Mouse (Mus musculus): ENCODE data around the gene Alg12. TPM values are rescaled to one million over a fixed set of nuclear protein-coding genes. Genes with fewer than 3 reads are reported as not detected.

Alg12 gene
- polyA plus RNA-seq, 1 experiment from 2014 or later, result 20.5 TPM

DNA sequence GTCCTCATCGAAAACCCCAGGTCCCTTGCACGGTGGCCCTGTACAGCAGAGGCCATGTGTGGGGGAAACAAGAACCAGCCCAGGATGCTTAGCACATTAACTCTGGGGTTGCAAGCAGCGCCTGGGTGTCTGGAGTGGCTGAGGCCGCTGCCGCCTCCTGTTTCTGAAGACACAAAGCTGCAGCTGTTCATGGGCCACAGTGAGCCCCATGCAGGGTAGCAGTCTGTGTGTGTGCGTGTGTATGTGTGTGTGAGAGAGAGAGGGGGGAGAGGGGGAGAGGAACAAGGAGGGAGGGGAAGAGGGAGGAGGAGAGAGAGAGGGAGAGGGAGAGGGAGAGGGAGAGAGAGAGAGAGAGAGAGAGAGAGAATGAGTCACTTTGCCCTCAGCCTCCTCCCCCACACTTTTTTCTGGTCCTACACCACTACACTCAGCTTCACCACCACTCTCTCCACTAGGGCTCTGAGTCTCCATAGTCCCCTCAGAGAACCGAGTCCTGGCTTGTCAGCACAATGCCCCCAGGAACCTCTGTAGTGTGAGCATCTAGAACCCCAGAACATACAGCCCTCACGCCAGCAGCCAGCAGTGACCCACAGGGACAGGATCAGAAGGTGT, 24.5 kb upstream of the Alg12 start:
- no peak for TF ChIP-seq CTCF (IDR thresholded peaks at IDR 0.05)
- CTCF ChIA-PET, result interaction anchor here (1.2 kb wide), 1 partner anchor 14 kb away, joined by 3 read pairs; no protein-coding TSS in a partner anchor
- in situ Hi-C loops (cut with MboI; ENCODE audit: low pct_unique_long_range_greater_than_20kb), result no loop called here
- H3K27me3 ChIP-seq, result no peaks in the 10 kb centered on the region
- DNase-seq (ENCODE audit: low read depth, low spot score) (no peak), ATAC-seq (peak; percentile 20)
- POLR2A ChIA-PET, result no interaction called here

DNA sequence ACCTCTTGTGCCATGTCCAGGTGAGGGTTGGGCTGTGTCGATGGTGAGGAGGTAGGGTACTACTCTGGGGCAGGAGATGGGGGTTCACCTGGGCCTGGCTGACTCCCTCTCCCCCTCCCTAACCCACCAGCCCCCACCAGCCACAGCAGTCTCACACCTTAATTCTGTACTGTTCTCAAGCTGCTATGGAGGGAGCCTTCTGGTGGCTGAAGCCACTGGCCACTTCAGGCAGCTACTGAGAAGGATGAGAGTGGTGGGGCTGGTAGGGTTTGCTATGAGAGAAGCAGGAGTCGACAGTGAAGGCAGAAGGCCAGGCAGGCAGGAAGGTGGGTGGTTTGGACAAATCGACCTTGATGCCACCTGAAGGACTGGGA, 23.2 kb upstream of the Alg12 start:
- H3K27me3 ChIP-seq, result no peaks in the 10 kb centered on the region
- no peak for TF ChIP-seq CTCF (IDR thresholded peaks at IDR 0.05)
- CTCF ChIA-PET, result no interaction called here
- DNase-seq (ENCODE audit: low read depth, low spot score) (no peak), ATAC-seq (no peak)
- POLR2A ChIA-PET, result interaction anchor here (0.6 kb wide), 1 partner anchor 23 kb away, joined by 3 read pairs; no protein-coding TSS in a partner anchor
- in situ Hi-C loops (cut with MboI; ENCODE audit: low pct_unique_long_range_greater_than_20kb), result no loop called here

DNA sequence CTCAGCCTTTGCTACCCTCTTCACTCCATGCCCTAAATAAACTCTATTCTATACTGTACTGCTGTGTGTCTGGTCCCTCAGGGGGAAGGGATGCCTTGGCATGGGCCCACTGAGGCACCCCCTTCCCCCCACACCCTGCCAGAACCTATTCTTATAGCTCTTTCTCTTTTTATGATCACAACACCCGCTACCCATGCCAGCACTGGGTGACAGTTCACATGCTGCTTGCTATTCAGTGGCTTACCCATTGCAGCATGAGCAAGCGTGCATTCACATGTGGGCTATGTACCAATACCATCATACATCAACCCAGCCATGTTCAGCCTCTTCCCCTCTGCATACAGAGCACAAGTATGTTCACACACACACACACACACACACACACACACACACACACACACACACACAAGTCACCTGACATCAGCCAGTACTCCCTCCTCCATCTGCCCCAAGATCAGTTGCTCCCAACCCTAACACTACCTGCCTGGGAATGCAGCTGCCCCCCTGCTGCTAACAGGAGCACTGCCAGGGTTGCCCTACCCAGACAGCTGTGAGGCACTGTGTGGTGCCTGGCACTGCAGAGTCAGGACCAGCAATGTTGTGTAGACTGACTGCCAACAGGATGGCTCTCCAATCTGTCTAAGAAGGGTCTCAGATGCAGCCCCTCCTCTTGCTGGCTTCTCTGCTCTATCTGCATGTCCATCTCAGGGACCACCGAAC, 22.6 kb upstream of the Alg12 start:
- ChIA-PET POLR2A (no interaction called here), CTCF (no interaction called here)
- no peak for TF ChIP-seq CTCF (IDR thresholded peaks at IDR 0.05)
- DNase-seq (ENCODE audit: low read depth, low spot score) (no peak), ATAC-seq (no peak)
- in situ Hi-C loops (cut with MboI; ENCODE audit: low pct_unique_long_range_greater_than_20kb), result no loop called here
- H3K27me3 ChIP-seq, result no peaks in the 10 kb centered on the region

DNA sequence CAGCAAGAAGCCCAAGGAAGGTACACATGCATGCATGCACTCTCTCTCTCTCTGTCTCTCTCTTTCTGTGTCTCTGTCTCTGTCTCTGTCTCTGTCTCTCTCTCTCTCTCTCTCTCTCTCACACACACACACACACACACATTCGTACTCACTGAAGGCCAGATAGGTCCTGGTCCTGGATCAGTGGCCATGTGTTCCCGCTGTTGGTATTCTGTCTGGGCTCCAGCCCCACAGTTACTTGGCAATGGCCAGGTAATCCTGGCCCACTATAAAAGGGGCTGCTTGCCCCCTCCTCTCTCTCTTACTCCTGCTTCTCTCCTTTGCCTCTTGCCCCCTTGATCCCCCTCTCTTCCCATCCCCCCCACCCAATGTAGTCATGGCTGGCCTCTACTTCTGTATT, 22.0 kb upstream of the Alg12 start:
- no peak for TF ChIP-seq CTCF (IDR thresholded peaks at IDR 0.05)
- H3K27me3 ChIP-seq, result no peaks in the 10 kb centered on the region
- no peak for ATAC-seq
- ChIA-PET POLR2A (no interaction called here), CTCF (no interaction called here)
- in situ Hi-C loops (cut with MboI; ENCODE audit: low pct_unique_long_range_greater_than_20kb), result no loop called here
- DNase-seq (ENCODE audit: low read depth, low spot score), result no peak

DNA sequence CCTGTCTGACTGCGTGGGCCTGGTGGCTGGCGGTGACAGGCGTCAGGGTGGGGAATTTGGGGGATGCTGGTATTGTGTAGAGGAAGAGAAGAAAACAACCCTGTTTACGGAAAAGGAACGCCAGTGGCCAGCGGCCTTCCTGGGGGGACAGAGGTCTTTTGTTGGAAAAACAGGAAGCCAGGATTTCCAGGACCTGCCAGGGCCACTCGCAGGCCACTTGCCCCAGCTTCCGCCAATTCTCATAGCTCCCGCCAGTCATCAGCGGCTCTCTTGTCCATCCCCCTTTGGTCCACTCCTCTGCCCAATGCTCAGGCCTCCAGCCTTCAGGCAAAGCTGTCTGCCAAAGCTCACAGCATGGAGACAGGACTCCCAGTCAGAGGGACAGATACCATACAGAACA, 21.0 kb upstream of the Alg12 start:
- no peaks in the 10 kb centered on the region for H3K27me3 ChIP-seq
- in situ Hi-C loops (cut with MboI; ENCODE audit: low pct_unique_long_range_greater_than_20kb), result no loop called here
- ChIA-PET CTCF (no interaction called here), POLR2A (no interaction called here)
- no peak for TF ChIP-seq CTCF (IDR thresholded peaks at IDR 0.05)
- DNase-seq (ENCODE audit: low read depth, low spot score), result no peak
- no peak for ATAC-seq

DNA sequence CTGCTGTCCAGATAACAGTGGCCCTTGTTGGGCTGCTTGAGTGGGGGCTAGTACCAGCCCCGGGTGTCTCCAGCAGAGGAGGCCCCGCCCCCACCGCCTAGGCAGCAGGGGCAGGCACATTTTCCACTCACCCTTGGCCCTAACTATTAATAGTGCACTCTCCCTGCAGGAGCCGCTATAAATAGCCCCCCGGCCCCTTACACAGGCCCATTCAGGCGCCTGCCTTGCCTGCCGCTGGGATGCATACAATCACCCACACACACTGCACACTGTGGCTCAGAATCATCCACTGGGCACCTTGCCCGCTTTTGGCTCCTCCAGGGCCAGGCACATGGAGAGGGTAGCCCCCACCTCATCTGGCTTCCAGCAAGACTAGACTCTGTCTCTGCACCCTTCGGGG, 20.2 kb upstream of the Alg12 start:
- no peaks in the 10 kb centered on the region for H3K27me3 ChIP-seq
- ChIA-PET POLR2A (no interaction called here), CTCF (no interaction called here)
- no peak for TF ChIP-seq CTCF (IDR thresholded peaks at IDR 0.05)
- in situ Hi-C loops (cut with MboI; ENCODE audit: low pct_unique_long_range_greater_than_20kb), result no loop called here
- DNase-seq (ENCODE audit: low read depth, low spot score) (no peak), ATAC-seq (no peak)

DNA sequence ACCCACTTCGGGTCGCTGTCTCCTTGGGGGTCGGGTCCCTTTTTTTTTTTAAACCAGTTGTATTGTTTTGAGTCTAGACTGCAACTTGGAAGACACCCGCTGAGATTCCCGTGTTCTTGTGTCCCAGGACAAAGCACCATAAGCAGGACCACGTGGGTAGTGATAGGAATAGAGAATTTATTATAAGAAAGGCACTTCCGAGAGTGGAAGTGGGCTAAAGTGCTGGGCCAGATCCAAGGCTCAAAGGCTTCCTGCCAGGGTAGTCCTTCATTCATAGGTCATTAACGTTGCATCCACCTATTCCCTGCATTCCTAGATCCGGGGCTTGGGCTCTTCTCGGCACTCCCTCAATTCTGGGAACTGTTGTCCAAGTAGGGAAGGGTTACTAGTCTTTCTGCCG, 18.9 kb upstream of the Alg12 start:
- CTCF ChIA-PET, result no interaction called here
- no peak for TF ChIP-seq CTCF (IDR thresholded peaks at IDR 0.05)
- ATAC-seq (no peak), DNase-seq (ENCODE audit: low read depth, low spot score) (no peak)
- H3K27me3 ChIP-seq, result no peaks in the 10 kb centered on the region
- in situ Hi-C loops (cut with MboI; ENCODE audit: low pct_unique_long_range_greater_than_20kb), result no loop called here
- POLR2A ChIA-PET, result no interaction called here

DNA sequence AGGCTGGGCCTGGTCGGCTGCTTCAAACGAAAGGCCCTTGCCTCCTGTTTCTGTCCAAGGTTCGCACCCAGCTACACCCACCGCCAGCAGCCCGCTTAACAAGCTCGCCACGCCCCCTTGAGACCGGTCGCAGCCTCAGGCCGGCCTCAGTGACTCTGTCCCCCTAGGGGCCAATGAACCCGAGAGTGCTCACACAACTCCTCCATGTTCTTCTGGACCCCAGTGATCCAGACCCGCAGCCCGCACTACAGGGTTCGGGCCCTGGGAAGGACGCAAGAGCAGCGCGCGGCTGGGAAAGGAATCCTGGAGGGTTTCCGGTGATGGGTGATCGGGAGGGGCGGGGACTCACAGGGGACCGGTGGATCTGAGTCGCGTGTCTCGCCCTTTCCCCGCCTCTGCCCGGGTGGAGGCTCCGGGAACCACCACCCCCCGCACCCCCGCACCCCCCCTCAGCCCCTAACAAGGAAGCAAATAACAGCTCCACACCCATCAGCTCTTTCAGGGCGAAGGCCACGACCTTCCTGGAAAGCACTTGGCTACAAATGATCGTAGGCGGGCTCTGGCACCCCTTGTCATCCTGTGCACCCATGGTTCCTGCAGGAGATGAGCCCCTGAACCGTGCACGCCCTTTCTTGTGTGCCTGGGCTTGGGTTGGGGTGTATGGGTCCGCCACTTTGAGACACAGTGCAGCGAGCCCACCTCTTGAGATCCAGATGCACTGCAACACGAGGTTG, 18.2 kb upstream of the Alg12 start:
- ChIA-PET CTCF (interaction anchor here (0.8 to 1.4 kb wide), 4 partner anchors 10 to 39 kb away, joined by 3 read pairs; partner anchors contain the start of gene Pim3), POLR2A (no interaction called here)
- H3K27me3 ChIP-seq, result no peaks in the 10 kb centered on the region
- DNase-seq (ENCODE audit: low read depth, low spot score), result no peak
- in situ Hi-C loops (cut with MboI; ENCODE audit: low pct_unique_long_range_greater_than_20kb), result no loop called here
- no peak for ATAC-seq
- no peak for TF ChIP-seq CTCF (IDR thresholded peaks at IDR 0.05)

DNA sequence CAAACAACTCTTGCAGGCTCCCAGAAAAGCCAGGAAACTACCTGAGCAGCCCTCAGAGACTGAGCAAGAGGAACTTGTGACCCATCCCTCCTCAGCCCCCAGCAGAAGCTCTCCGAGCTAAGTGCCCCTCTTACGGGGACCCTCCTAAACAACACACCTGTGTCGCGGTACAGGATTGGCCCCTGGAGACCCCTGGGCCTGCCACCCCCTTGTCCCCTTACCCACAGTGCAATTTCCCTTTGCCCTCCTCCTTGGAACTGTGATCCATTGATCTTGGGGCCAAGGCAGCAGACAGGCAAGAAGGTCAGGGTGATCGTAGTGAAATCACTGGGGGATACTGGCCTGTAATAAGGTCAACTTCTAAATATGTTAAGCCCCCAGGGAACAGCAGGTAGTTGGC, 17.5 kb upstream of the Alg12 start:
- no peaks in the 10 kb centered on the region for H3K27me3 ChIP-seq
- ATAC-seq (no peak), DNase-seq (ENCODE audit: low read depth, low spot score) (no peak)
- in situ Hi-C loops (cut with MboI; ENCODE audit: low pct_unique_long_range_greater_than_20kb), result no loop called here
- POLR2A ChIA-PET, result no interaction called here
- CTCF ChIA-PET, result interaction anchor here (0.8 to 1.4 kb wide), 5 partner anchors 11 to 40 kb away, joined by 3 to 4 read pairs (median 3); partner anchors contain the start of gene Pim3
- TF ChIP-seq CTCF (IDR thresholded peaks at IDR 0.05), result no peak

DNA sequence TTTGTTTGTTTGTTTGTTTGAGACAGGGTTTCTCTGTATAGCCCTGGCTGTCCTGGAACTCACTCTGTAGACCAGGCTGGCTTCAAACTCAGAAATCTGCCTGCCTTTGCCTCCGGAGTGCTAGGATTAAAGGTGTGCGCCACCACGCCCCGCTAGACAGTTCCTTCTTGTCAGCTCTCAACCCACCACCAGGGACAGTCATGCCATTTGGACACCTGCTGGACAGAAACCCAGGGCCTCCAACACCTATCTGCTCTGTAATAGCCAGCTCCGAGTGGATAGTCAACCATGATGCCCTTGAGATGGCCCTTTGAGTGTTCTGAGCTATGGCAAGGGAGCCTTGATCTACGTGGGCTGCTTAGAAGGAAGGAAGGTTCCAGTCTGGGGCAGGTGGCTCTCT, 16.9 kb upstream of the Alg12 start:
- H3K27me3 ChIP-seq, result no peaks in the 10 kb centered on the region
- TF ChIP-seq CTCF (IDR thresholded peaks at IDR 0.05), result no peak
- ChIA-PET POLR2A (interaction anchor here (0.6 kb wide), 1 partner anchor 368 kb away, joined by 6 read pairs; no protein-coding TSS in a partner anchor), CTCF (interaction anchor here (1.1 to 1.4 kb wide), 4 partner anchors 16 to 40 kb away, joined by 3 to 4 read pairs (median 3); partner anchors contain the start of gene Pim3)
- in situ Hi-C loops (cut with MboI; ENCODE audit: low pct_unique_long_range_greater_than_20kb), result no loop called here
- no peak for DNase-seq (ENCODE audit: low read depth, low spot score)
- no peak for ATAC-seq

DNA sequence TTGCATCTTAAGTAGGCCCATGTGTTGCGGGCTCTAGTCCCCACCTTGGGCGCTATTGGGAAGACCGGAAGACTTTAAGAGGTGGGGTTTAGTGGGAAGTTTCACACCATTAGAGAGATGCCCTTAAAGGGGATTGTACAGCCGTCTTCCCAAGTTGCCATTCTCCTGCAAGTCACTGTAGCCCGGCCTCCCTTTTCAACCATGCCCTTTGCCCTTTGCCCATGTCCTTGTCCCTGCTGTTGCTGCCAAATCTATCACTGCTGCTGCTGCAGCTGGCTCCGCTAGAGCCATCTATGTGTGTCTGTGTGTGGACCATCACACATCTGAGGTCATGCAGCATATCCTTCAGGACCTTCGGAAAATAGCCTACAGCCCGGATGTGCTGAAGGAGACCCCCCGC, 13.4 kb upstream of the Alg12 start:
- ChIA-PET POLR2A (interaction anchor here (0.6 to 4.5 kb wide), 3 partner anchors 22 to 33 kb away, joined by 3 to 44 read pairs (median 29); no protein-coding TSS in a partner anchor), CTCF (interaction anchor here (1.1 to 6.0 kb wide), 3 partner anchors 12 to 89 kb away, joined by 3 to 82 read pairs (median 6); no protein-coding TSS in a partner anchor)
- ATAC-seq (no peak), DNase-seq (ENCODE audit: low read depth, low spot score) (no peak)
- TF ChIP-seq CTCF (IDR thresholded peaks at IDR 0.05), result no peak
- in situ Hi-C loops (cut with MboI; ENCODE audit: low pct_unique_long_range_greater_than_20kb), result no loop called here
- H3K27me3 ChIP-seq, result no peaks in the 10 kb centered on the region
